Mouse (Mus musculus) ES-Bruce4 (cell line): Measurements from ENCODE around the gene Tmem201. TPM values are rescaled to one million over a fixed set of nuclear protein-coding genes. Genes with fewer than 3 reads are reported as not detected.

Experiments
- H3K27ac ChIP-seq: 2 replicates; pipeline ENCODE4 v1.5.1; 2012; ENCODE audit warnings: low read length, inconsistent platforms; ENCODE audit not compliant: insufficient read depth
- H3K27me3 ChIP-seq: 2 replicates; pipeline ENCODE4 v1.6.1; 2012; ENCODE audit warnings: mild to moderate bottlenecking, low read length, inconsistent platforms; ENCODE audit not compliant: control insufficient read depth, poor library complexity, insufficient read depth, severe bottlenecking
- H3K36me3 ChIP-seq: 2 replicates; pipeline ENCODE4 v1.6.1; 2012; ENCODE audit warnings: inconsistent platforms, mild to moderate bottlenecking, low read length, moderate library complexity; ENCODE audit not compliant: control insufficient read depth, poor library complexity, insufficient read depth, severe bottlenecking
- H3K4me1 ChIP-seq: one replicate; pipeline ENCODE4 v1.8.1; 2011; ENCODE audit warnings: low read length; ENCODE audit not compliant: control insufficient read depth, insufficient read depth
- H3K4me3 ChIP-seq: 2 replicates; pipeline ENCODE4 v1.5.1; 2011; ENCODE audit warnings: low read depth, mild to moderate bottlenecking, low read length
- H3K9ac ChIP-seq: 2 replicates; pipeline ENCODE4 v1.6.1; 2012; ENCODE audit warnings: low read depth, mild to moderate bottlenecking, inconsistent platforms; ENCODE audit not compliant: poor library complexity, severe bottlenecking
- H3K9me3 ChIP-seq: replicated peaks from 2 replicates; pipeline ENCODE4 v1.6.1; 2012; ENCODE audit warnings: mild to moderate bottlenecking, low read length, inconsistent platforms; ENCODE audit not compliant: control insufficient read depth, poor library complexity, insufficient read depth, severe bottlenecking
- CTCF ChIP-seq: IDR thresholded peaks from one replicate; pipeline ENCODE4 v1.8.1; 2011; ENCODE audit warnings: low read depth, low read length
- EP300 ChIP-seq: IDR thresholded peaks from 2 replicates; pipeline ENCODE4 v1.6.1; 2011; ENCODE audit warnings: low read depth, low read length; ENCODE audit not compliant: insufficient read depth
- POLR2A ChIP-seq: IDR thresholded peaks from one replicate; pipeline ENCODE4 v1.8.1; 2011; ENCODE audit warnings: low read length; ENCODE audit not compliant: insufficient read depth
- polyA plus RNA-seq: library from polyadenylated mRNA; stranded (reverse); fragments of >200 nt; gene quantifications from 2 replicates; pipeline ENCODE4 v1.2.4, GENCODE M21; 2011; ENCODE audit warnings: low read depth; ENCODE audit not compliant: missing spikeins, insufficient read depth, insufficient read length

The Tmem201 gene
- polyA plus RNA-seq, 1 experiment = 29.9 TPM

GRCm38 (mm10) chr4:149678006-149678405, 59.8 kb downstream of the Tmem201 start:
- Histone ChIP-seq H3K4me3 (no peak overlapping the region), H3K27ac (no peak overlapping the region), H3K4me1 (no peaks in the 10 kb centered on the region), H3K27me3 (no peaks in the 10 kb centered on the region), H3K36me3 (no peaks in the 10 kb centered on the region), H3K9me3 (no peaks in the 10 kb centered on the region), H3K9ac (no peak overlapping the region)
- TF ChIP-seq POLR2A (no peak), CTCF (no peak), EP300 (no peak)

GRCm38 (mm10) chr4:149675378-149676261, 62.2 kb downstream of the Tmem201 start:
- H3K9ac ChIP-seq = peak overlapping the region; percentile 21; the same call in 1 of the 2 replicates
- no peak overlapping the region for H3K27ac ChIP-seq
- H3K9me3 ChIP-seq = no peaks in the 10 kb centered on the region
- TF ChIP-seq EP300 (no peak), CTCF (no peak), POLR2A (no peak)
- peak overlapping the region; percentile 72 for H3K4me3 ChIP-seq
- no peaks in the 10 kb centered on the region for H3K27me3 ChIP-seq
- no peaks in the 10 kb centered on the region for H3K36me3 ChIP-seq
- H3K4me1 ChIP-seq = peaks cover 2% of the 10 kb centered on the region

GRCm38 (mm10) chr4:149674814-149675377, 62.9 kb downstream of the Tmem201 start:
- H3K4me1 ChIP-seq = peaks cover 2% of the 10 kb centered on the region
- TF ChIP-seq EP300 (no peak), POLR2A (no peak), CTCF (no peak)
- no peaks in the 10 kb centered on the region for H3K36me3 ChIP-seq
- no peak overlapping the region for H3K27ac ChIP-seq
- peak overlapping the region; percentile 72 for H3K4me3 ChIP-seq
- H3K27me3 ChIP-seq = no peaks in the 10 kb centered on the region
- 0 out of 2 replicates have a peak overlapping the region, but pooled peaks have one; percentile 21 for H3K9ac ChIP-seq
- no peaks in the 10 kb centered on the region for H3K9me3 ChIP-seq

DNA sequence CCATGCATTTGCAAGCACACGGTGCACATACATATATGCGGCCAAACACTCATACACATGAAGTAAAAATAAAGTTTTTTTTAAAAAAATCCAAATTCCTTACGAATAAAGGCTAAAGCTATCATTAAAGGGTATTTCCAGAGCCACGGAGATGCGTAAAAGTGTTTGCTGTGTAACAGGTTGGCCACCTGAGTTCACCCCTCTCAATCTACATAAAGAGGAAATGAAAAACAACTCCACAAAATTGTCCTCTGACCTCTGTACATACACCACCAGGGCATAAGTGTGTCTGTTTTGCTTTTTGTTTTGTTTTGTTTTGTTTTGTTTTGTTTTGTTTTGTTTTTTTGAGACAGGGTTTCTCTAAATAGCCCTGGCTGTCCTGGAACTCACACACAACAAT, 65.1 kb downstream of the Tmem201 start:
- H3K27ac ChIP-seq = no peak overlapping the region
- H3K4me1 ChIP-seq = peaks cover 2% of the 10 kb centered on the region
- no peak overlapping the region for H3K4me3 ChIP-seq
- H3K9ac ChIP-seq = no peak overlapping the region
- H3K36me3 ChIP-seq = no peaks in the 10 kb centered on the region
- TF ChIP-seq POLR2A = no peak
- TF ChIP-seq EP300 = no peak
- no peak for TF ChIP-seq CTCF
- H3K27me3 ChIP-seq = no peaks in the 10 kb centered on the region
- no peaks in the 10 kb centered on the region for H3K9me3 ChIP-seq

GRCm38 (mm10) chr4:149671175-149671574, 66.7 kb downstream of the Tmem201 start:
- TF ChIP-seq CTCF = no peak
- TF ChIP-seq POLR2A = no peak
- TF ChIP-seq EP300 = no peak
- H3K4me3 ChIP-seq = no peak overlapping the region
- H3K27ac ChIP-seq = no peak overlapping the region
- no peak overlapping the region for H3K9ac ChIP-seq
- peaks cover 2% of the 10 kb centered on the region for H3K4me1 ChIP-seq
- H3K9me3 ChIP-seq = no peaks in the 10 kb centered on the region
- no peaks in the 10 kb centered on the region for H3K27me3 ChIP-seq
- H3K36me3 ChIP-seq = no peaks in the 10 kb centered on the region

GRCm38 (mm10) chr4:149665692-149666090, 72.2 kb downstream of the Tmem201 start:
- no peaks in the 10 kb centered on the region for H3K27me3 ChIP-seq
- no peak overlapping the region for H3K27ac ChIP-seq
- H3K36me3 ChIP-seq = no peaks in the 10 kb centered on the region
- TF ChIP-seq CTCF (no peak), EP300 (no peak), POLR2A (no peak)
- no peaks in the 10 kb centered on the region for H3K9me3 ChIP-seq
- no peak overlapping the region for H3K9ac ChIP-seq
- H3K4me3 ChIP-seq = no peak overlapping the region
- H3K4me1 ChIP-seq = no peaks in the 10 kb centered on the region

Other genes with a start within 250 kb of the Tmem201 start
- gene Ctnnbip1, start 219.8 kb downstream of the Tmem201 start, polyA plus RNA-seq = 14.0 and 14.4 TPM in 2 replicates
- gene Clstn1, start 151.6 kb downstream of the Tmem201 start, polyA plus RNA-seq = 59.2 and 60.5 TPM in 2 replicates
- gene Pik3cd, start 35.5 kb downstream of the Tmem201 start, polyA plus RNA-seq = 13.3 and 13.5 TPM in 2 replicates
- gene Slc25a33, start 36.2 kb upstream of the Tmem201 start, polyA plus RNA-seq = 10.2 and 11.9 TPM in 2 replicates
- 28.1 and 28.7 TPM in 2 replicates for gene Spsb1, start 217.0 kb upstream of the Tmem201 start, polyA plus RNA-seq